Mouse (Mus musculus) CH12.LX (cell line): Measurements from ENCODE around the gene Sytl1. TPM values are rescaled to one million over a fixed set of nuclear protein-coding genes. Genes with fewer than 3 reads are reported as not detected.

Source experiments
- DNase-seq: peaks from one replicate; pipeline ENCODE4 v3.0.0-alpha.2; 2013; ENCODE audit errors: extremely low read depth
- H3K27ac ChIP-seq: 2 replicates; pipeline ENCODE4 v1.5.1; 2012; ENCODE audit warnings: low read depth, mild to moderate bottlenecking, control low read depth, moderate library complexity; ENCODE audit not compliant: insufficient read depth
- H3K27me3 ChIP-seq: replicated peaks from 2 replicates; pipeline ENCODE3; 2012; ENCODE audit warnings: inconsistent platforms
- H3K36me3 ChIP-seq, 2 experiments: replicated peaks in 1 of 2; 2 replicates each; pipeline versions ENCODE3 to v1.6.1; 2012; ENCODE audit warnings: inconsistent platforms in 1 of 2, low read length in 1 of 2, mild to moderate bottlenecking in 1 of 2, mixed read lengths in 1 of 2, moderate library complexity in 1 of 2; ENCODE audit not compliant: control insufficient read depth in 1 of 2, insufficient read depth in 1 of 2
- H3K4me1 ChIP-seq, 2 experiments: 2 replicates each; pipeline ENCODE4 v1.6.1; 2012; ENCODE audit warnings: inconsistent platforms in 1 of 2, moderate library complexity in 1 of 2; ENCODE audit not compliant: insufficient read depth in 2 of 2, control insufficient read depth in 1 of 2
- H3K4me2 ChIP-seq: 2 replicates; pipeline ENCODE4 v1.6.1; 2012; ENCODE audit warnings: low read depth, mild to moderate bottlenecking, control low read depth; ENCODE audit not compliant: poor library complexity, insufficient read depth, severe bottlenecking
- H3K4me3 ChIP-seq, 3 experiments: fragments of 150-350 bp in 1 of 3; sonication (generic) in 1 of 3; replicated peaks in 1 of 3; 2 replicates each; pipeline versions ENCODE3 to v1.5.1; 2011 to 2012; ENCODE audit warnings: low read depth in 2 of 3, low read length in 2 of 3, mild to moderate bottlenecking in 2 of 3, moderate library complexity in 2 of 3, control low read depth in 1 of 3, improper control_type of control experiment in 1 of 3, inconsistent platforms in 1 of 3, mixed read lengths in 1 of 3; ENCODE audit not compliant: poor library complexity in 1 of 3
- H3K79me2 ChIP-seq: replicated peaks from 2 replicates; pipeline ENCODE4 v1.6.1; 2012; ENCODE audit warnings: mild to moderate bottlenecking, moderate library complexity; ENCODE audit not compliant: control insufficient read depth, poor library complexity, insufficient read depth, severe bottlenecking; ENCODE audit errors: extremely low read depth
- H3K9ac ChIP-seq: 2 replicates; pipeline ENCODE4 v1.6.1; 2012; ENCODE audit warnings: low read depth, mild to moderate bottlenecking, control low read depth, moderate library complexity; ENCODE audit not compliant: insufficient read depth
- H3K9me3 ChIP-seq: replicated peaks from 2 replicates; pipeline ENCODE3; 2012; ENCODE audit warnings: low read length, inconsistent platforms, mixed read lengths
- CHD1 ChIP-seq: IDR thresholded peaks from 2 replicates; pipeline ENCODE4 v1.6.1; 2012; ENCODE audit warnings: low read depth, low read length, improper control_type of control experiment, inconsistent platforms
- CTCF ChIP-seq, 2 experiments: IDR thresholded peaks in 1 of 2; conservative IDR thresholded peaks in 1 of 2; 2 replicates each; pipeline ENCODE4 v1.5.1; 2011 to 2012; ENCODE audit warnings: low read depth in 2 of 2, low read length in 2 of 2, improper control_type of control experiment in 1 of 2, inconsistent platforms in 1 of 2, mild to moderate bottlenecking in 1 of 2, moderate library complexity in 1 of 2
- ELF1 ChIP-seq: IDR thresholded peaks from 2 replicates; pipeline ENCODE4 v1.6.1; 2014; ENCODE audit warnings: low read depth, mild to moderate bottlenecking, inconsistent platforms, low read length, improper control_type of control experiment
- EP300 ChIP-seq: IDR thresholded peaks from 2 replicates; pipeline ENCODE4 v1.6.1; 2011; ENCODE audit warnings: low read length, improper control_type of control experiment
- ETS1 ChIP-seq: conservative IDR thresholded peaks from 2 replicates; pipeline ENCODE4 v1.6.1; 2012; ENCODE audit warnings: low read depth, mild to moderate bottlenecking, inconsistent platforms, low read length, improper control_type of control experiment, moderate library complexity
- GABPA ChIP-seq: IDR thresholded peaks from 2 replicates; pipeline ENCODE4 v1.6.1; 2012; ENCODE audit warnings: low read depth, low read length, improper control_type of control experiment, inconsistent platforms; ENCODE audit not compliant: insufficient replicate concordance
- MEF2A ChIP-seq: IDR thresholded peaks from 2 replicates; pipeline ENCODE4 v1.6.1; 2014; ENCODE audit warnings: low read depth, mild to moderate bottlenecking, inconsistent platforms, low read length, improper control_type of control experiment, borderline replicate concordance
- NELFE ChIP-seq: IDR thresholded peaks from 2 replicates; pipeline ENCODE4 v1.6.1; 2011; ENCODE audit warnings: low read depth, low read length, improper control_type of control experiment
- PAX5 ChIP-seq: IDR thresholded peaks from 2 replicates; pipeline ENCODE4 v1.6.1; 2012; ENCODE audit warnings: low read length, inconsistent platforms, mixed read lengths
- SMC3 ChIP-seq: IDR thresholded peaks from 2 replicates; pipeline ENCODE4 v1.6.1; 2011; ENCODE audit warnings: low read depth, low read length, improper control_type of control experiment
- USF2 ChIP-seq: conservative IDR thresholded peaks from 2 replicates; pipeline ENCODE4 v1.6.1; 2011; ENCODE audit warnings: low read depth, low read length, improper control_type of control experiment
- dilution Hi-C: fragments of 300-500 bp; cut with MboI; formaldehyde crosslinking; loops from 2 replicates; pipeline ENCODE4 v1.14.3; 2020; ENCODE audit warnings: low sequenced_read_pairs; ENCODE audit not compliant: extremely low pct_unique_long_range_greater_than_20kb, extremely low pct_ligation_motif_present
- in situ Hi-C: fragments of 300-500 bp; cut with MboI; formaldehyde crosslinking; loops from 3 replicates; pipeline ENCODE4 v1.14.3; 2019; ENCODE audit warnings: low sequenced_read_pairs, low pct_ligation_motif_present, low pct_unique_long_range_greater_than_20kb, mixed read lengths
- polyA plus RNA-seq: library from polyadenylated mRNA; unstranded; fragments of >175 nt; gene quantifications from 2 replicates; pipeline ENCODE4 v1.2.1, GENCODE M21; 2012; ENCODE audit warnings: low read depth; ENCODE audit not compliant: insufficient read length
- total RNA-seq, 2 experiments: library from RNA; depleted of rRNA; stranded (reverse); fragments of 300-350 nt in 1 of 2; fragments of >200 nt in 1 of 2; gene quantifications; 2 replicates each; pipeline ENCODE4 v1.2.3; 2012 to 2014

The Sytl1 gene
- total and polyA plus RNA-seq, 3 experiments = 8.2 to 20.0 (median 12.1) TPM

DNA sequence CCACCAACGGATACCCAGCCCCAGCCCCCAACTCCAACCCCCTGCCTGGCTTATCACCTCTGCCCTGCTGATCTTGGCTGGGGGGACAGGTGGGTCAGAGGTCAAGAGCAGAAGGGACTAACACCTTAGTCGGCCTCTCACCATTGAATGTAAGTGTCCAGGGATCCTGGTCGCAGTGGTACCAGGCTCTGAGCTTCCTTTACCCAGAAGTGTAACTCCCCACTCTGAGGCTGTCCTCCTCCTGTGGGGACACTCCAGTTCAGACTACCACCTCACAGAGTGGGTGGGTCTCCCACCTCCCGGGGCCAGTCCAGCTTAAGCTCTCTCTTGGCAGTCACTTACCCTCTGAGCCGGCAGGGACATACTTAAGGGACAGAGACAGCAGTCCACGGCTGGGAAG lies 7.5 kb downstream of the Sytl1 start:
- dilution Hi-C loops = no loop called here
- peaks cover 0 to 61% of the 10 kb centered on the region in 2 experiments for H3K36me3 ChIP-seq

DNA sequence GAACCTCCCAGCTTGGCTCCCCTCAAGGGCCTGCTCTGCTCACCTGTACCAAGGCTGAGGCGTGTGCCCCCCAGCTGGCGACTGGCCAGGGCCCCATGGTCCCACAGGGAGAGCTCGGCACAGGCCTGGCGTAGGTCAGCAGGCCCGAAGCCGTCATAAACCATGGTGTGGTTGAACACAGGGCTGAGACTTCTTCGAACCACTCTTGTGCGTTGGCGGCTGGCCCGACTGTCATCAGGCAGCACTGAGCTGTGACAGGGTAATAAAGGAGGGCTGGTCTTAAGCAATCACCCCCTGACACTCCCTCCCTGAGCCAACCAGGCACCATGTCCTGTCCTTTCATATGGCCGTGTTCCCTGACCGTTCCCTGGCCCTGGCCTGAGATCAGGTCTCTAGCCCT lies 9.5 kb downstream of the Sytl1 start:
- Histone ChIP-seq H3K4me1 (peaks cover 0 to 10% of the 10 kb centered on the region in 2 experiments; a peak in 2 of 4 replicates), H3K36me3 (peaks cover 0 to 44% of the 10 kb centered on the region in 2 experiments), H3K9me3 (no peaks in the 10 kb centered on the region), H3K27me3 (no peaks in the 10 kb centered on the region), H3K9ac (no peak overlapping the region), H3K4me2 (no peak overlapping the region), H3K27ac (no peak overlapping the region), H3K4me3 (no peak overlapping the region), H3K79me2 (no peaks in the 10 kb centered on the region)
- dilution Hi-C loops = no loop called here
- DNase-seq = no peak
- TF ChIP-seq GABPA (no peak), ELF1 (no peak), CHD1 (no peak), EP300 (no peak)
- in situ Hi-C loops = no loop called here

More for the DNA sequence above, 7.5 kb downstream of the Sytl1 start:
- no peak overlapping the region for H3K4me2 ChIP-seq
- no peak overlapping the region for H3K9ac ChIP-seq
- no peak for DNase-seq
- no peaks in the 10 kb centered on the region for H3K79me2 ChIP-seq
- in situ Hi-C loops = no loop called here
- no peaks in the 10 kb centered on the region for H3K9me3 ChIP-seq
- H3K4me3 ChIP-seq = no peak overlapping the region
- H3K27ac ChIP-seq = no peak overlapping the region
- peaks cover 0 to 10% of the 10 kb centered on the region in 2 experiments; a peak in 2 of 4 replicates for H3K4me1 ChIP-seq
- H3K27me3 ChIP-seq = no peaks in the 10 kb centered on the region
- TF ChIP-seq ETS1 (no peak), PAX5 (no peak), EP300 (no peak), NELFE (no peak), MEF2A (no peak)
- TF ChIP-seq, all 38 proteins: peak for 0

DNA sequence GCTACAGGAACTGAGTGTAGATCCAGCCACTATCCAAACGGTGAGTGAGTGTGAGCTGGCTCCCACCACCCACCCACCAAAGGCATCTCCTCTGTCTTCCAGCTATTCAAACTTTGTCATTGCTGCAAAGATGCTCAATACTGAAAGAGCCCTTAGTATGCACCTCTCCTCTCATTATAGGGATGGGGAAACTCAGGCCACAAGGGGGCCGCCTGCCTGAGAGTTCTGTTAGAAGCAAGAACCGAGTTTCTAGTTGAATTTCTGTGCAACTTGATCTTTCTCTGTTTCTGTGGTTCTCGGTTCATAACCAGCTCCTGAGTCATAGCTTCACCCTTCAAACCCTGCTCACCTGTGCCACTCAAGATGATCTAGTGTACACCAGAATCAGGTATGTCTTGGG lies 10.8 kb downstream of the Sytl1 start:
- Histone ChIP-seq H3K27me3 (peaks cover 11% of the 10 kb centered on the region), H3K4me2 (no peak overlapping the region), H3K9me3 (no peaks in the 10 kb centered on the region), H3K4me1 (peaks cover 0 to 10% of the 10 kb centered on the region in 2 experiments; a peak in 2 of 4 replicates), H3K79me2 (no peaks in the 10 kb centered on the region), H3K36me3 (peaks cover 0 to 34% of the 10 kb centered on the region in 2 experiments), H3K4me3 (no peak overlapping the region), H3K27ac (no peak overlapping the region), H3K9ac (no peak overlapping the region)
- no peak for DNase-seq
- TF ChIP-seq CTCF (conservative IDR thresholded peaks at IDR 0.05 in 1 of 2, IDR thresholded peaks at IDR 0.05 in 1 of 2; ENCODE audit: low read depth in 2 of 2, low read length in 2 of 2) = peak in 1 of 2 experiments; percentile 56; a peak in 2 of 4 replicates
- peak; percentile 52 for TF ChIP-seq SMC3
- no peak for TF ChIP-seq USF2
- in situ Hi-C loops = no loop called here
- dilution Hi-C loops = no loop called here
